Mouse (Mus musculus): ENCODE data around the gene Anapc16. TPM values are rescaled to one million over a fixed set of nuclear protein-coding genes. Genes with fewer than 3 reads are reported as not detected.
A peak's percentile ranks its signal among the peaks of the same experiment; 100 is the strongest.
"Not testable (repeated sequence)": the region's sequence is repeated elsewhere in the genome, so short reads cannot be mapped to it uniquely, and the experiment has no call there.

Gene Anapc16
- polyA plus RNA-seq, 1 experiment: 136 TPM

DNA sequence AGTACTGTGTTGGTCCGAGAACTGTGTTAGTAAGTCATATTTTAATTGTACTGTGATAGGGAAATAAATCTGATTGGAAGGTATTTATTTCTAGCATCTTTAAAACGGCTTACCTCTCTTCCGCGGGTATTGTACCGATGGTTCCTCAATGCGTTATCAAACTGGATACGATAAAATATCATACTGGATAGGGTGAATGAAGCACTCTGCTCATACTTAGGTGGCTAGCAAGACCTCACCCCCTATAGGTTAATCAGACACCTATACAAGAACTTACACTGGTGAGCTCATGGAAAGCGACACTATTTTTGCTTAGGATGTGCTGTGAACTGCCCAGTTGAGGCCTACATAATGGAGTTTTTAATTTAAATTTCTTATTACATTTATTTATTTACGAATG, 912 bp upstream of the Anapc16 start:
- Histone ChIP-seq H3K4me1 (replicated peaks; ENCODE audit: control insufficient read depth, insufficient read depth, low read length) (peaks cover 26% of the 10 kb centered on the region), H3K36me3 (ENCODE audit: control insufficient read depth, insufficient read depth, low read length) (no peaks in the 10 kb centered on the region), H3K27ac (ENCODE audit: control insufficient read depth, insufficient read depth, low read length) (peak overlapping the region; percentile 87), H3K4me3 (ENCODE audit: control insufficient read depth, insufficient read depth, low read length) (no peak overlapping the region), H3K27me3 (ENCODE audit: control insufficient read depth, insufficient read depth, low read length) (no peaks in the 10 kb centered on the region)
- DNase-seq: no peak
- 89% methylated on average over 9 of the region's 9 CpGs for WGBS
- TF ChIP-seq POLR2A (IDR thresholded peaks at IDR 0.05; ENCODE audit: control insufficient read depth, extremely low read depth, insufficient read depth, low read length, poor library complexity) (no peak), CTCF (IDR thresholded peaks at IDR 0.05; ENCODE audit: borderline replicate concordance, control insufficient read depth, extremely low read depth, insufficient read depth, low read length, poor library complexity) (no peak)

- TF ChIP-seq CTCF (IDR thresholded peaks at IDR 0.05; ENCODE audit: borderline replicate concordance, control insufficient read depth, extremely low read depth, insufficient read depth, low read length, poor library complexity): no peak
- no peak for TF ChIP-seq POLR2A (IDR thresholded peaks at IDR 0.05; ENCODE audit: control insufficient read depth, extremely low read depth, insufficient read depth, low read length, poor library complexity)
- WGBS: 1% methylated on average over 21 of the region's 21 CpGs
- peak overlapping the region; percentile 61 for H3K4me3 ChIP-seq (ENCODE audit: control insufficient read depth, insufficient read depth, low read length)
- H3K4me1 ChIP-seq (replicated peaks; ENCODE audit: control insufficient read depth, insufficient read depth, low read length): peaks cover 26% of the 10 kb centered on the region
- no peaks in the 10 kb centered on the region for H3K36me3 ChIP-seq (ENCODE audit: control insufficient read depth, insufficient read depth, low read length)
- DNase-seq: no peak
- peak overlapping the region; percentile 87 for H3K27ac ChIP-seq (ENCODE audit: control insufficient read depth, insufficient read depth, low read length)
- no peaks in the 10 kb centered on the region for H3K27me3 ChIP-seq (ENCODE audit: control insufficient read depth, insufficient read depth, low read length)
Measured at GRCm38 (mm10) chr10:60003213-60003752, 348 bp upstream of the Anapc16 start.

- WGBS: 2% methylated on average over 12 of the region's 12 CpGs
- H3K36me3 ChIP-seq (ENCODE audit: control insufficient read depth, insufficient read depth, low read length): no peaks in the 10 kb centered on the region
- H3K27ac ChIP-seq (ENCODE audit: control insufficient read depth, insufficient read depth, low read length): peak overlapping the region; percentile 82
- no peak for DNase-seq
- no peaks in the 10 kb centered on the region for H3K27me3 ChIP-seq (ENCODE audit: control insufficient read depth, insufficient read depth, low read length)
- peaks cover 26% of the 10 kb centered on the region for H3K4me1 ChIP-seq (replicated peaks; ENCODE audit: control insufficient read depth, insufficient read depth, low read length)
- TF ChIP-seq CTCF (IDR thresholded peaks at IDR 0.05; ENCODE audit: borderline replicate concordance, control insufficient read depth, extremely low read depth, insufficient read depth, low read length, poor library complexity) (no peak), POLR2A (IDR thresholded peaks at IDR 0.05; ENCODE audit: control insufficient read depth, extremely low read depth, insufficient read depth, low read length, poor library complexity) (no peak)
- H3K4me3 ChIP-seq (ENCODE audit: control insufficient read depth, insufficient read depth, low read length): peak overlapping the region; percentile 76
Measured at GRCm38 (mm10) chr10:60002203-60002602, 732 bp downstream of the Anapc16 start.

- H3K27me3 ChIP-seq (ENCODE audit: control insufficient read depth, insufficient read depth, low read length); H3K27ac ChIP-seq (ENCODE audit: control insufficient read depth, insufficient read depth, low read length); DNase-seq; H3K36me3 ChIP-seq (ENCODE audit: control insufficient read depth, insufficient read depth, low read length); H3K4me3 ChIP-seq (ENCODE audit: control insufficient read depth, insufficient read depth, low read length): not testable (repeated sequence)
- H3K4me1 ChIP-seq (replicated peaks; ENCODE audit: control insufficient read depth, insufficient read depth, low read length): peaks cover 26% of the 10 kb centered on the region
- 82% methylated on average over 8 of the region's 8 CpGs for WGBS
Measured at GRCm38 (mm10) chr10:60001663-60002062, 1.3 kb downstream of the Anapc16 start.

DNA sequence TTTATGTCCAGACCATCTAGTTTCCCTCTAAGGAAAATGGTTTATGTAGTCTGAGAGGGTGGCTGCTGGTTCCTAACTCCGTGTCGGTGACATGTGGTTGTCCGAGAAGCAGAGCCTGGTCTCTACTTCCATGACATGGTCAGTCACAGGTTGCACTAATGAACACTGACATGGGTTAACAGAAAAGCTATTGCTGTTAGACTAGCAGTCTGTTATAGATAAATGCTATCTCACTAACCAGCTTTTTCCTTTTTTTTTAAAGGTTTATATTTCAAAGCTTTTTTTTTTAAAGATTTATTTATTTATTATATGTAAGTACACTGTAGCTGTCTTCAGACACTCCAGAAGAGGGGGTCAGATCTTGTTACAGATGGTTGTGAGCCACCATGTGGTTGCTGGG, 3.9 kb downstream of the Anapc16 start:
- Histone ChIP-seq H3K27me3 (ENCODE audit: control insufficient read depth, insufficient read depth, low read length) (no peaks in the 10 kb centered on the region), H3K36me3 (ENCODE audit: control insufficient read depth, insufficient read depth, low read length) (peaks cover 20% of the 10 kb centered on the region), H3K27ac (ENCODE audit: control insufficient read depth, insufficient read depth, low read length) (no peak overlapping the region), H3K4me3 (ENCODE audit: control insufficient read depth, insufficient read depth, low read length) (no peak overlapping the region), H3K4me1 (replicated peaks; ENCODE audit: control insufficient read depth, insufficient read depth, low read length) (peaks cover 26% of the 10 kb centered on the region)
- no peak for TF ChIP-seq POLR2A (IDR thresholded peaks at IDR 0.05; ENCODE audit: control insufficient read depth, extremely low read depth, insufficient read depth, low read length, poor library complexity)
- TF ChIP-seq CTCF (IDR thresholded peaks at IDR 0.05; ENCODE audit: borderline replicate concordance, control insufficient read depth, extremely low read depth, insufficient read depth, low read length, poor library complexity): no peak
- WGBS: 94% methylated on average over 3 of the region's 3 CpGs
- no peak for DNase-seq

DNA sequence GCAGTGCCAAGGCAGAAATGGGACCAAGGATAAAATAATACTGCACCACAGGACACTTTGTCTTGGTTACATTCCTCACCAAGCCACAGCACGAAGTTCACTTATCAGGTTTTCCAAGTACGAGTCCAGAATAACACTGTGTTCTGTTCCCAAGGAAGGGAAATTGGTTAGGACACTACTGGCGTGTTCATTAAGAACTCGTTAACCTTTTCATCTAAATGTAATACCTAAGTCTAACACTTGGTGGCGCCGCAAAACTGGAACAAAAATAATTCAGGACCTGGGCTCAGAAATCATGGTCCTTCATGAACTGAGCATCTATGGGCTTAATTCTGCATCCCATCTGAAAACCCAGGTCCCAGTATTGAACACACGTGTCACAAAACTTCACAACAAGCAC, 5.3 kb downstream of the Anapc16 start:
- TF ChIP-seq CTCF (IDR thresholded peaks at IDR 0.05; ENCODE audit: borderline replicate concordance, control insufficient read depth, extremely low read depth, insufficient read depth, low read length, poor library complexity) (no peak), POLR2A (IDR thresholded peaks at IDR 0.05; ENCODE audit: control insufficient read depth, extremely low read depth, insufficient read depth, low read length, poor library complexity) (no peak)
- Histone ChIP-seq H3K27me3 (ENCODE audit: control insufficient read depth, insufficient read depth, low read length) (no peaks in the 10 kb centered on the region), H3K4me1 (replicated peaks; ENCODE audit: control insufficient read depth, insufficient read depth, low read length) (peaks cover 24% of the 10 kb centered on the region), H3K36me3 (ENCODE audit: control insufficient read depth, insufficient read depth, low read length) (peaks cover 26% of the 10 kb centered on the region), H3K4me3 (ENCODE audit: control insufficient read depth, insufficient read depth, low read length) (no peak overlapping the region), H3K27ac (ENCODE audit: control insufficient read depth, insufficient read depth, low read length) (no peak overlapping the region)
- peak; percentile 62 for DNase-seq
- WGBS: 21% methylated on average over 7 of the region's 7 CpGs

DNA sequence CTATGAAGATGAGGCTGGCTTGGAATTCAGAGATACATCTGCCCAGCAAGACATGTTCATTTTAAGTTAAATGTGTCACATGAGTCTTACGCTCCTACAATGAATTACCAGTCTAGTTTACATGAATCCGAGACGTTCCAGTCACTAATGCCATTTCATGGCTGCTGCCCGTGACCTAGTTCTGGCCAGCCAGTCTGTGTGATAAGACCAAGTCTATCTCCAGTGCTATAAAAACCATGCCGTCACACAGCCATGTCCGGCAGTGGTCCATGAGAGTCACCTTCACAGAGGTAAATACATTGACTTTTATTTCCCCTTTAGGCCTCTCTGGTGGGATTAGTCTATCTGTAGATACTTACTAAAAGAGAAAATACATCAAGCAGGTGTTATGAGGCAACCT, 7.0 kb downstream of the Anapc16 start:
- Histone ChIP-seq H3K4me1 (replicated peaks; ENCODE audit: control insufficient read depth, insufficient read depth, low read length) (peaks cover 18% of the 10 kb centered on the region), H3K27me3 (ENCODE audit: control insufficient read depth, insufficient read depth, low read length) (no peaks in the 10 kb centered on the region), H3K36me3 (ENCODE audit: control insufficient read depth, insufficient read depth, low read length) (peaks cover 26% of the 10 kb centered on the region), H3K27ac (ENCODE audit: control insufficient read depth, insufficient read depth, low read length) (no peak overlapping the region), H3K4me3 (ENCODE audit: control insufficient read depth, insufficient read depth, low read length) (no peak overlapping the region)
- DNase-seq: no peak
- WGBS: 97% methylated on average over 6 of the region's 6 CpGs
- TF ChIP-seq CTCF (IDR thresholded peaks at IDR 0.05; ENCODE audit: borderline replicate concordance, control insufficient read depth, extremely low read depth, insufficient read depth, low read length, poor library complexity) (no peak), POLR2A (IDR thresholded peaks at IDR 0.05; ENCODE audit: control insufficient read depth, extremely low read depth, insufficient read depth, low read length, poor library complexity) (no peak)

- not testable (repeated sequence) for H3K4me3 ChIP-seq (ENCODE audit: control insufficient read depth, insufficient read depth, low read length); H3K27me3 ChIP-seq (ENCODE audit: control insufficient read depth, insufficient read depth, low read length); H3K27ac ChIP-seq (ENCODE audit: control insufficient read depth, insufficient read depth, low read length); DNase-seq; H3K4me1 ChIP-seq (replicated peaks; ENCODE audit: control insufficient read depth, insufficient read depth, low read length)
- peaks cover 45% of the 10 kb centered on the region for H3K36me3 ChIP-seq (ENCODE audit: control insufficient read depth, insufficient read depth, low read length)
- WGBS: 89% methylated on average over 2 of the region's 3 CpGs
Measured at GRCm38 (mm10) chr10:59993813-59994212, 9.1 kb downstream of the Anapc16 start.

Data from thymus, adult 2 months (tissue).